Mouse (Mus musculus) bone marrow, adult 2 months (tissue): Measurements from ENCODE around the gene Sox13. TPM values are rescaled to one million over a fixed set of nuclear protein-coding genes. Genes with fewer than 3 reads are reported as not detected.

Experiments
- H3K27ac ChIP-seq: fragments of 200-500 bp; 2 replicates; pipeline ENCODE4 v1.5.1; 2012; ENCODE audit warnings: low read depth, mild to moderate bottlenecking, control low read depth, inconsistent platforms, low read length; ENCODE audit not compliant: control insufficient read depth, poor library complexity, insufficient read depth
- H3K4me1 ChIP-seq: fragments of 200-500 bp; 2 replicates; pipeline ENCODE4 v1.6.1; 2011; ENCODE audit warnings: low read length; ENCODE audit not compliant: control insufficient read depth, insufficient read depth
- H3K4me3 ChIP-seq: fragments of 200-500 bp; replicated peaks from 2 replicates; pipeline ENCODE3; 2011; ENCODE audit warnings: mild to moderate bottlenecking, low read depth, low read length, control low read depth; ENCODE audit not compliant: control insufficient read depth
- CTCF ChIP-seq: fragments of 200-500 bp; IDR thresholded peaks from 2 replicates; pipeline ENCODE4 v1.5.1; 2011; ENCODE audit warnings: low read length, control low read depth; ENCODE audit not compliant: control insufficient read depth, insufficient read depth
- POLR2A ChIP-seq: fragments of 200-500 bp; IDR thresholded peaks from 2 replicates; pipeline ENCODE4 v1.6.1; 2011; ENCODE audit warnings: low read depth, mild to moderate bottlenecking, control low read depth, low read length, borderline replicate concordance; ENCODE audit not compliant: control insufficient read depth
- WGBS: fragments of 180-500 bp; shearing (Covaris S2); methylation state at CpG from one replicate; pipeline ENCODE4 v1.1.7; 2018; 5-methylcytosine and 5-hydroxymethylcytosine counted together
- polyA plus RNA-seq: library from polyadenylated mRNA; stranded (reverse); fragments of >200 nt; gene quantifications from 2 replicates; pipeline ENCODE4 v1.2.4, GENCODE M21; 2011; ENCODE audit warnings: low replicate concordance; ENCODE audit not compliant: missing spikeins, insufficient read depth, insufficient read length

Gene Sox13
- polyA plus RNA-seq, 1 experiment = 1.1 TPM

- TF ChIP-seq CTCF = no peak
- TF ChIP-seq POLR2A = no peak
- Histone ChIP-seq H3K4me3 (no peak overlapping the region), H3K4me1 (peaks cover 1% of the 10 kb centered on the region; the same call in 1 of the 2 replicates), H3K27ac (no peak overlapping the region)
- 86% methylated on average over 6 of the region's 6 CpGs for whole genome bisulfite sequencing
These were observed 8.7 kb downstream of the Sox13 start for GRCm38 (mm10) chr1:133415505-133415904.

GRCm38 (mm10) chr1:133415086-133415485, 9.1 kb downstream of the Sox13 start:
- Histone ChIP-seq H3K4me3 (no peak overlapping the region), H3K27ac (no peak overlapping the region), H3K4me1 (peaks cover 1% of the 10 kb centered on the region; the same call in 1 of the 2 replicates)
- TF ChIP-seq POLR2A (no peak), CTCF (no peak)
- WGBS = 84% methylated on average over 7 of the region's 7 CpGs

- 29% methylated on average over 9 of the region's 9 CpGs for WGBS
- Histone ChIP-seq H3K4me3 (no peak overlapping the region), H3K27ac (no peak overlapping the region), H3K4me1 (peaks cover 1% of the 10 kb centered on the region; the same call in 1 of the 2 replicates)
- TF ChIP-seq POLR2A (no peak), CTCF (no peak)
These were observed 11.2 kb downstream of the Sox13 start for GRCm38 (mm10) chr1:133412941-133413340.

GRCm38 (mm10) chr1:133411506-133412147, 12.6 kb downstream of the Sox13 start:
- no peak for TF ChIP-seq CTCF
- TF ChIP-seq POLR2A = no peak

GRCm38 (mm10) chr1:133409786-133410185, 14.4 kb downstream of the Sox13 start:
- Histone ChIP-seq H3K27ac (no peak overlapping the region), H3K4me1 (no peaks in the 10 kb centered on the region), H3K4me3 (no peak overlapping the region)
- TF ChIP-seq CTCF (no peak), POLR2A (no peak)
- WGBS = 87% methylated on average over 9 of the region's 9 CpGs

More at GRCm38 (mm10) chr1:133411506-133412147, 12.6 kb downstream of the Sox13 start:
- H3K4me1 ChIP-seq = peaks cover under 1% of the 10 kb centered on the region; the same call in 1 of the 2 replicates
- 88% methylated on average over 8 of the region's 8 CpGs for WGBS
- H3K27ac ChIP-seq = no peak overlapping the region
- no peak overlapping the region for H3K4me3 ChIP-seq

- H3K4me3 ChIP-seq = no peak overlapping the region
- H3K27ac ChIP-seq = no peak overlapping the region
- WGBS = 85% methylated on average over 6 of the region's 6 CpGs
- no peaks in the 10 kb centered on the region for H3K4me1 ChIP-seq
- TF ChIP-seq CTCF (no peak), POLR2A (no peak)
These were observed 15.2 kb downstream of the Sox13 start for GRCm38 (mm10) chr1:133408880-133409516.

- Histone ChIP-seq H3K4me3 (no peak overlapping the region), H3K4me1 (no peaks in the 10 kb centered on the region), H3K27ac (no peak overlapping the region)
- TF ChIP-seq POLR2A (no peak), CTCF (no peak)
- whole genome bisulfite sequencing = 85% methylated on average over 9 of the region's 9 CpGs
These were observed 15.9 kb downstream of the Sox13 start for GRCm38 (mm10) chr1:133408321-133408720.

GRCm38 (mm10) chr1:133407436-133407835, 16.7 kb downstream of the Sox13 start:
- Histone ChIP-seq H3K27ac (no peak overlapping the region), H3K4me1 (no peaks in the 10 kb centered on the region), H3K4me3 (no peak overlapping the region)
- no peak for TF ChIP-seq POLR2A
- no peak for TF ChIP-seq CTCF
- WGBS = 59% methylated on average over 6 of the region's 6 CpGs
